Mouse (Mus musculus): ENCODE measurements at regions not wholly inside any gene's neighbourhood (a gene's known extent, or its start where the extent isn't known, plus 50 kb on each side); places are given as distances from the start of the nearest gene placed in this dataset.

GRCm38 (mm10) chr4:64200808-64201190 lies 154.0 kb upstream of the Tnc start:
- DNase-seq: no peak

GRCm38 (mm10) chr4:64200151-64200807 lies 153.5 kb upstream of the Tnc start:
- peak; percentile 95 for DNase-seq

- DNase-seq: no peak
Observed at GRCm38 (mm10) chr4:64184986-64185385, 138.2 kb upstream of the Tnc start.

- DNase-seq: no peak
Observed at GRCm38 (mm10) chr4:64175938-64176337, 129.1 kb upstream of the Tnc start.

- DNase-seq: no peak
Observed at GRCm38 (mm10) chr4:64171476-64171875, 124.7 kb upstream of the Tnc start.

- no peak for DNase-seq
Observed at GRCm38 (mm10) chr4:64148989-64149463, 102.2 kb upstream of the Tnc start.

- DNase-seq: no peak
Observed at GRCm38 (mm10) chr4:64145924-64146323, 99.1 kb upstream of the Tnc start.

- DNase-seq: peak; percentile 77
Observed at GRCm38 (mm10) chr4:64142963-64143362, 96.1 kb upstream of the Tnc start.

GRCm38 (mm10) chr4:64142356-64142787 lies 95.6 kb upstream of the Tnc start:
- DNase-seq: peak; percentile 85

- DNase-seq: no peak
Observed at GRCm38 (mm10) chr4:64139836-64140235, 93.0 kb upstream of the Tnc start.

- no peak for DNase-seq
Observed at GRCm38 (mm10) chr4:64135036-64135435, 88.2 kb upstream of the Tnc start.

- DNase-seq: no peak
Observed at GRCm38 (mm10) chr4:64129290-64129689, 82.5 kb upstream of the Tnc start.

- no peak for DNase-seq
Observed at GRCm38 (mm10) chr4:64124387-64125088, 77.7 kb upstream of the Tnc start.

- DNase-seq: no peak
Observed at GRCm38 (mm10) chr4:64123675-64124074, 76.9 kb upstream of the Tnc start.

GRCm38 (mm10) chr4:64098247-64098646 lies 51.4 kb upstream of the Tnc start:
- DNase-seq: no peak
